Mouse (Mus musculus) limb, embryonic 14.5 days (tissue): ENCODE data around the gene Aldh4a1. TPM values are rescaled to one million over a fixed set of nuclear protein-coding genes. Genes with fewer than 3 reads are reported as not detected.
A peak's percentile ranks its signal among the peaks of the same experiment; 100 is the strongest.

Source experiments
- ATAC-seq: fragments of 200-750 bp; cut with Nextera tagmentation; 2 replicates; pipeline ENCODE4 v1.8.0; 2017; ENCODE audit warnings: low read depth, moderate number of reproducible peaks, moderate TSS enrichment; ENCODE audit not compliant: low FRiP score
- DNase-seq: peaks from one replicate; pipeline ENCODE4 v3.0.0-alpha.2; 2015; ENCODE audit warnings: low spot score
- H3K27ac ChIP-seq: fragments of 300-500 bp; sonication (generic); replicated peaks from 2 replicates; pipeline ENCODE4 v1.5.1; 2014; ENCODE audit warnings: low read depth, mild to moderate bottlenecking, low read length, moderate library complexity, mixed read lengths
- H3K27me3 ChIP-seq: fragments of 300-500 bp; sonication (generic); 2 replicates; pipeline ENCODE4 v1.6.1; 2014; ENCODE audit warnings: low read length, mixed read lengths; ENCODE audit not compliant: control insufficient read depth, insufficient read depth
- H3K36me3 ChIP-seq: fragments of 300-500 bp; sonication (generic); 2 replicates; pipeline ENCODE4 v1.6.1; 2014; ENCODE audit warnings: mild to moderate bottlenecking, low read length, moderate library complexity, mixed read lengths; ENCODE audit not compliant: control insufficient read depth, insufficient read depth
- H3K4me1 ChIP-seq: fragments of 300-500 bp; sonication (generic); 2 replicates; pipeline ENCODE4 v1.6.1; 2014; ENCODE audit warnings: antibody characterized with exemption, low read length, mixed read lengths; ENCODE audit not compliant: control insufficient read depth, insufficient read depth
- H3K4me2 ChIP-seq: fragments of 300-500 bp; sonication (generic); replicated peaks from 2 replicates; pipeline ENCODE4 v1.6.1; 2014; ENCODE audit warnings: low read depth, mild to moderate bottlenecking, low read length, moderate library complexity; ENCODE audit not compliant: severe bottlenecking
- H3K4me3 ChIP-seq: fragments of 300-500 bp; sonication (generic); replicated peaks from 2 replicates; pipeline ENCODE4 v1.5.1; 2014; ENCODE audit warnings: low read length
- H3K9ac ChIP-seq: fragments of 300-500 bp; sonication (generic); 2 replicates; pipeline ENCODE4 v1.6.1; 2014; ENCODE audit warnings: mild to moderate bottlenecking, low read depth, low read length, moderate library complexity; ENCODE audit not compliant: severe bottlenecking
- H3K9me3 ChIP-seq: fragments of 300-500 bp; sonication (generic); 2 replicates; pipeline ENCODE4 v1.6.1; 2016; ENCODE audit warnings: low read length; ENCODE audit not compliant: control insufficient read depth
- POLR2A ChIP-seq: fragments of 200-500 bp; IDR thresholded peaks from 2 replicates; pipeline ENCODE4 v1.8.0; 2012; ENCODE audit warnings: inconsistent platforms, mild to moderate bottlenecking, moderate library complexity, borderline replicate concordance; ENCODE audit not compliant: insufficient read depth, insufficient read length; ENCODE audit errors: extremely low read depth
- WGBS: fragments of 180-500 bp; shearing (Covaris S2); extraction: QIAGEN DNeasy Blood & Tissue Kit; methylation state at CpG from one replicate; pipeline ENCODE4 v1.1.7; 2014; 5-methylcytosine and 5-hydroxymethylcytosine counted together
- polyA plus RNA-seq, 2 experiments: library from polyadenylated mRNA; depleted of rRNA in 1 of 2; stranded (reverse) in 1 of 2; unstranded in 1 of 2; fragments of >200 nt; fragmentation: Nextera tagmentation in 1 of 2; extraction: Ambion mirVana in 1 of 2; gene quantifications; 2 replicates each; pipeline versions ENCODE4 v1.2.1 to v1.2.3; 2012 to 2014

Gene Aldh4a1
- polyA plus RNA-seq, 2 experiments, result 21.9 to 23.0 TPM

GRCm38 (mm10) chr4:139639801-139640200 is 17.1 kb downstream of the Aldh4a1 start:
- no peak overlapping the region for H3K4me2 ChIP-seq
- peaks cover 10% of the 10 kb centered on the region for H3K4me1 ChIP-seq
- no peak for TF ChIP-seq POLR2A

GRCm38 (mm10) chr4:139640333-139640732 is 17.7 kb downstream of the Aldh4a1 start:
- H3K9ac ChIP-seq, result no peak overlapping the region

More at GRCm38 (mm10) chr4:139639801-139640200, 17.1 kb downstream of the Aldh4a1 start:
- no peak for ATAC-seq
- Histone ChIP-seq H3K9me3 (no peaks in the 10 kb centered on the region), H3K4me3 (no peak overlapping the region), H3K36me3 (peaks cover 21% of the 10 kb centered on the region), H3K9ac (no peak overlapping the region), H3K27ac (no peak overlapping the region), H3K27me3 (peaks cover 10% of the 10 kb centered on the region)
- DNase-seq, result no peak
- 15% methylated on average over 12 of the region's 12 CpGs for WGBS

DNA sequence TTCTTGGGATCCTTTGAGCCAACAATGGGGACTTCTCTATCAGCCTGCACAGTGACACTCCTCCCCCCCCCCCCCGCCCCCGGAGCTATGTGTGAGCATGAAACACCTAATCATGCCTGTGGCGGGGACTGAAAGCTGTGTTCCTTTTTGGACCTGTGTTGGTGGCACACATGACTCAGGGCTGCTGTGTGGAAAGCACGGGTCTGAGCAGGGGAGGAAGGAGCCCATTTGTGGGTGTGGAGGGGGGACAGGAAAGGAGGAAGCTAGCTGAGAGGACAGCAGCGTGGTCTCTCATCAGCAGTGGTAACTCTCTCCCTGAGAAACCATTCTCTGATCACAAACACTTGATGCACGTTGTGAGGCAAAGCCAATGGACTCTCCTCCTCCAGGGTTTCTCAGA is 18.1 kb downstream of the Aldh4a1 start:
- Histone ChIP-seq H3K4me2 (no peak overlapping the region), H3K36me3 (peaks cover 22% of the 10 kb centered on the region), H3K9ac (no peak overlapping the region), H3K27ac (no peak overlapping the region), H3K4me1 (peaks cover 10% of the 10 kb centered on the region), H3K9me3 (no peaks in the 10 kb centered on the region), H3K4me3 (no peak overlapping the region), H3K27me3 (peaks cover 10% of the 10 kb centered on the region)
- DNase-seq, result no peak
- WGBS, result 41% methylated on average over 5 of the region's 6 CpGs
- no peak for TF ChIP-seq POLR2A
- ATAC-seq, result no peak

More at GRCm38 (mm10) chr4:139640333-139640732, 17.7 kb downstream of the Aldh4a1 start:
- Histone ChIP-seq H3K27ac (no peak overlapping the region), H3K4me2 (no peak overlapping the region), H3K27me3 (peaks cover 10% of the 10 kb centered on the region), H3K9me3 (no peaks in the 10 kb centered on the region), H3K4me1 (peaks cover 10% of the 10 kb centered on the region), H3K36me3 (peaks cover 25% of the 10 kb centered on the region), H3K4me3 (no peak overlapping the region)
- WGBS, result 30% methylated on average over 12 of the region's 12 CpGs
- TF ChIP-seq POLR2A, result no peak
- ATAC-seq (no peak), DNase-seq (no peak)

DNA sequence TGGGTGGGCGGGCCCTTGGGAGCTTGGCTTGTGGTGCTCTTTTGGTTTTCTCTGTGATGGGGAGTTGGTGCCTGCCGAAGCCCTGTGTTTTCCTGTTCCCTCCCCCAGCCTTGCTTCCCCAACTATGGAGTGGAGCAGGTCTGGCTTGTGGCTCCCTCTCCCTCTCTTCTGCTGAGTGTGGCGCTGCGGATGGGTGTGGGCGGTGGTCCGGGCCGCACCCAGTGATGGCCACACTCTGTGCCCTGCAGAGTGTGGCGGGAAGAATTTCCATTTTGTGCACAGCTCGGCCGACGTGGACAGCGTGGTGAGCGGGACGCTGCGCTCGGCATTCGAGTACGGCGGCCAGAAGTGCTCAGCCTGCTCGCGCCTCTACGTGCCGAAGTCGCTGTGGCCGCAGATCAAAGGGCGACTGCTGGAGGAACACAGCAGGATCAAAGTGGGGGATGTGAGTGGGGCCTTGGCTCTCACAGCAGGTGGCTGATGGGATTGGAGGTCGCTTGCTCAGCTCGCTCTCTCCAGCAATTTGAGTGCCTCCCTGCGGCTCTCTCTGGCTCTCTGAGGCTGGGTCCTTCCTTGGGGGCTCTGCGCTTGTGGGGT is 19.3 kb downstream of the Aldh4a1 start:
- DNase-seq (peak; percentile 8), ATAC-seq (no peak)
- Histone ChIP-seq H3K9ac (no peak overlapping the region), H3K4me2 (peak overlapping the region; percentile 44), H3K4me3 (peak overlapping the region; percentile 21; the same call in 1 of the 2 replicates), H3K27ac (no peak overlapping the region), H3K9me3 (no peaks in the 10 kb centered on the region), H3K27me3 (peaks cover 10% of the 10 kb centered on the region), H3K36me3 (peaks cover 17% of the 10 kb centered on the region), H3K4me1 (peaks cover 10% of the 10 kb centered on the region)
- no peak for TF ChIP-seq POLR2A
- WGBS, result 6% methylated on average over 29 of the region's 30 CpGs

DNA sequence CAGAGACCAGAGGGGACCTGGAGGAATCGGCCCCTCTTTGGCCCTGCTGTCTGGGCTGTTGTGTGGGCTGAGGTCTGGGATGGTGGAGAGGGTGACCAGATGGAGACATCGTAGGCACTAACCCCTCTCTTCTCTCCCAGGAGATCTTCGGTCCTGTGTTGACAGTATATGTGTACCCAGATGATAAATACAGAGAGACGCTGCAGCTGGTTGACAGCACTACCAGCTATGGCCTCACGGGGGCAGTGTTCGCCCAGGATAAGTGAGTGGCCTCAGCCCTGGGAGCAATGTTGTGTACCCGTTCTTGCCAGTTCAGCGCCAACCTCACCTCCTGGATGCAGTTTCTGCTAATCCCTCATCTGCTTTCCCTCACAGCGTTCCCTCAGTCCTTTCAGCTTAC is 21.3 kb downstream of the Aldh4a1 start:
- no peak overlapping the region for H3K9ac ChIP-seq
- no peak for TF ChIP-seq POLR2A
- H3K27me3 ChIP-seq, result peaks cover 10% of the 10 kb centered on the region
- H3K4me2 ChIP-seq, result no peak overlapping the region
- ATAC-seq (no peak; the same call in 1 of the 2 replicates), DNase-seq (peak; percentile 69)
- no peaks in the 10 kb centered on the region for H3K9me3 ChIP-seq
- peaks cover 10% of the 10 kb centered on the region for H3K4me1 ChIP-seq
- H3K36me3 ChIP-seq, result peaks cover 11% of the 10 kb centered on the region
- 20% methylated on average over 9 of the region's 9 CpGs for WGBS
- H3K4me3 ChIP-seq, result no peak overlapping the region
- no peak overlapping the region for H3K27ac ChIP-seq
